Mouse (Mus musculus): ENCODE results near the gene Pdcd10. TPM values are rescaled to one million over a fixed set of nuclear protein-coding genes. Genes with fewer than 3 reads are reported as not detected.

Pdcd10 gene
- total RNA-seq, 2 experiments from 2014 or later: 56.0 to 69.8 TPM

DNA sequence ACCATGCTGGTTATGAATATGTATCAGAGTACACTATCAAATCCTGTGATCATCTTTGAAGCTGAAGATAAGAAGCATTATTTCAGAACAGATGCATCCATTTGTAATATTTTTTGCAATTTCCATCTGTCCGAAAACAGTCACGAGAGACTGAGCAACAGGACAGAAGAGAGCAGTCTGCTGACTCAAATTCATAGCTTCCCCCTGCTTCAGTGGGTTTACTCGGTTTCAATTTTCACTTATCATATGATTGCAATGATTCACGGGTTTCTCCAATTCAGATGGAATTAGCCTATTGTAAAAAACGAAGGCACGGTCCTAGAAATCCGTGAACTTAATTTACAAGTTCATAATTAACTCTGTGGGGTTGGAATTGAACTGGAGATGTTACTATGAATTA lies 88.5 kb downstream of the Pdcd10 start:
- DNase-seq: no peak

Other genes starting within 250 kb of the Pdcd10 start
- gene Wdr49, start 74.7 kb downstream of the Pdcd10 start, total RNA-seq (2021): under 1 TPM; 0.73 to 0.77 TPM
- gene Serpini1, start 691 bp upstream of the Pdcd10 start, total RNA-seq (2021): 100 to 1,000 TPM; 175 to 193 TPM
- gene Gm29133, start 191.3 kb upstream of the Pdcd10 start, total RNA-seq (2021): not detected